Mouse (Mus musculus) cerebellum, postnatal 4 days (tissue): ENCODE measurements around the gene Speer4f2.
"Not testable (repeated sequence)": the region's sequence is repeated elsewhere in the genome, so short reads cannot be mapped to it uniquely, and the experiment has no call there.

ENCODE experiments used
- DNase-seq, 2 experiments: peaks; one replicate each; pipeline ENCODE4 v3.0.0; 2022; ENCODE audit warnings: low spot score in 2 of 2, mixed read lengths in 1 of 2

The Speer4f2 gene

GRCm38 (mm10) chr5:17372880-17373279 lies at the start of gene Speer4f2:
TSS of gene Speer4f2 (plus strand) at chr5:17373180.
- not testable (repeated sequence) for DNase-seq

- DNase-seq: no peak
Observed at GRCm38 (mm10) chr5:17328946-17329566, 43.9 kb upstream of the Speer4f2 start.

DNA sequence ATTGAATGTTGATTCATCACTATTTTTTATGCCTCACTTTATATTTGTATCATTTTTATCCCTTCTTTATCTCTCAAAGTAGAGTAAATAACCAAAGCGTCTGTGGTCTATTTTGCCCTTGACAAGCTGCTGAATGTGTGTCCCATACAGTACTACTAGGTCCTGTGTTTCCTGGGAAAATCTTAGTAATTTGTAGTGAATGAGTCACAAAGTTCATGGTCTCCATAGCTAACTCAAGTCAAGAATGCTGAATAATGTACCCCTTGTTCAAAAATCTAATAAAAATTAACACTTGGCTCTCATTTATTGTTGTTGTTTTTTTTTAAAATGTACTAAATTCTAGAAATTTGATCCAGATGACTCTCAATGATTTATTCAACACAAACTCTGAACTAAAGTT lies 38.1 kb upstream of the Speer4f2 start:
- no peak for DNase-seq

DNA sequence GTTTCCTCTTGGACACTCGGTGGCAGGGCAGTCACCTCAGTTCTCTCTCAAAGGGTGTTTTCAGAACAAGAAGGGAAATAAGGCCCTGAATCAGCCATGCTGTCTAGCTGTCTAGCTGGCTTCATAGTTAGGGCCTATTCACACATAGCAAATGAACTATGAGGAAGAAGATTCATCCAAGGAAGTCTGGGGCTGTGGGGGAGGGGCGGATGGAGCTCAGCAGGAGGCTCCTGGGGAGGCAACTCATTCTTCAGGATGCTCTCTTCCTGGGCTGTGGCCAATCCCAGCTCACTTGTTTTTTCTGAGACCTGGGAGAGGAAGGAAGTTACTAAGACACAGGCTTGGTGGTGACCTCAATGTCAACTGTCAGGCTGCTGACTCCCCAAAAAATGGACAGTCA lies 27.2 kb upstream of the Speer4f2 start:
- DNase-seq: not testable (repeated sequence)

DNA sequence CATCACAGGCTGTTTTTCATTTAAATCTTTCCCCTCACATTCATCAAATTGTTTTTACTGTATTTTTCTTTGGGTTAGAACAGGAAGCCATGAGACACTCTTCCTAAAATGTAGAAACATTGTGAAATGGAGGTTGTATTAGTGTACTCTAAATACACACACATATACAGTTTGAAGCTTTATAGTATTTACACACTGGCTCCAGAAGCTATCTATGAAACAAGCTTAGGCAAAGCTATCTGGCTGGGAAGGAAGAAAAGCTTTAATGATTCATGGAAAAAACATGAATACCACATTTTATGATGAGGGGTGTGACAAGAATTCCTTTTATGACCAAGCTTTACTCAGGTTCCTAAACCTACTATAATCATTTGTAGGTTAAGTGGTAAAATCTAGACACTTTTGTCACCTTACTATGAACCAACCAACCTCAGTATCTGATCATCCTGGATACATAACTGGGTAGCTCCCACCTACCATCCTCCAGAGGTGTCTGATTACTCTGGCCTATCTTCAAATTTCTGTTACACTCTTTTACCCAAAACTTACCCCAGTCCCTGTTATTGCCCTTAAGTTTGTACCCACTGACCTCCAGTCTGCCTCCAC lies 13.5 kb upstream of the Speer4f2 start:
- DNase-seq: no peak

- DNase-seq: no peak
Observed at GRCm38 (mm10) chr5:17389926-17390325, 16.9 kb downstream of the Speer4f2 start.

- no peak for DNase-seq
Observed at GRCm38 (mm10) chr5:17391207-17391606, 18.2 kb downstream of the Speer4f2 start.

DNA sequence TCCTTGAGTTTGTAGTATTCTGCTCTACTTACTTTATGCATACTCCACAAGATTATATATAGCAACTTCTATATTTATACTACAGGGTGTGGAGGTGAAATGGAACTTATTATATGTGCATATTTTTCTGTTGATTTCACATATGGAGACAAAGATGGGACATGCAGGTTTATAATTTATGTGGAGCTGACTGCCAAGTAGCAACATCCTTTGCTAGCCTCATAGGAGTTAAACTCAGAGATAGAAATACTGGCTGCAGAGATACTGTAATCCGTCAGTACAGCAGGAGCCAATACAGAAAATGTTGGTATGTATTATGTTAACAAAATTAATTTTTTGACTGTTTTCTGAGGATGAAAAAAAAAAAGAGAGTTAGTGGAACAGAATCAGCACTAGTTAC lies 27.6 kb downstream of the Speer4f2 start:
- DNase-seq: no peak

DNA sequence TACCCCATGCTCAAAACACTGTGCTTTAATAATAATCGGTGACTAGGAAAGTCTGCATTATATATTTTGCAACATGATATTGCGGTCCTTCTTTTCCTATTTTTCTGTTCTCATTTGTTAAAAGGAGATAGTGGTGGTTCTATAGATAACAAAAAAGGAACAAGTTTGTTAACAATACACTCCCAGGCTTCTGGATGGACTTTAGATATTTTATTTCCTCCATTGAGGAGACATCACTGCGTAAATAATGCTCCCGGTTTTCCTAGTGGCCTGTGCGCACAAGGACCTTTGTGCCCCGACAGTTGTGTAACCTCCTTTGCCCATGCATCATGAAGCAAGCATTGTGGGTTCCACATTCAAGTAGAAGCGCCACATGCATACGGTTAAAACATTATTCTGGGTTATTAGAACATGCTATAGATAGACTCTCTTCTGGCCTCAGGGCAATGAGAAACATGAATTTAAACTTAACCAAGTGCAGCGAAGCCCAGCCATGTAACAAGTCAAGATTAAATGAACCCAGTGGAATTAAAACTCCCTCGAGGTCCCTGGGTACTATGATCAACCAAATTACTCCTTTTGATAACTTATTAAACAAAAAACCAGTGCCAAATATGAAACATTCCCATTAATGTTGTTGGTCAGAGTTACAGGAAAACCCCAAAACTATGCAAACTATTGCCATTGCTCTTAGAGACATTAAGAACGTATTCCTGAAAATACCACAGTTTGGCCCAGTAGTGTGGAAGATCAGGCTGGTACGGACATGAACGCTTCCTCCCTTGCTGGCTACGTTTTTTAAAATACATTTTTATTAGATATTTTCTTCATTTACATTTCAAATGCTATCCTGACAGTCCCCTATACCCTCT lies 28.5 kb downstream of the Speer4f2 start:
- no peak for DNase-seq

- DNase-seq: no peak
Observed at GRCm38 (mm10) chr5:17402330-17403125, 29.5 kb downstream of the Speer4f2 start.

DNA sequence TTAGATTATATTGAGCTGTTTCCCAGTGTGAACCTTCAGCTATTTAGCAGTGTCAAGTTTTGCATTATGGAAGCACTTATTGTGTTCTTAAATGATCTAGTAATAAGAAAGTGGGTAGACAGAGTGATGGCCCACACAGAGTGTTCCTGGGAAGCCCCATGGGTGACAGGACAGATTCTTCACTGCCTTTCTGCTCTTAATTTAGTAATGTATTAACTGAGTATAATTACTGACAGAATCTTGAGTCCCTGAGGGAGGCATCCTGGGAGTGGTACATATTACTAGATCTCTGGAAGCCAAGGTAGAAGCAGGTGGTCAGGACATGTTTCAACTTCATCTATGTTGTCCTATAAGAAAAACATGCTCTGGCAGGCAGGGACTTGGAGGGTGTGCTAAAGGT lies 30.6 kb downstream of the Speer4f2 start:
- DNase-seq: no peak

DNA sequence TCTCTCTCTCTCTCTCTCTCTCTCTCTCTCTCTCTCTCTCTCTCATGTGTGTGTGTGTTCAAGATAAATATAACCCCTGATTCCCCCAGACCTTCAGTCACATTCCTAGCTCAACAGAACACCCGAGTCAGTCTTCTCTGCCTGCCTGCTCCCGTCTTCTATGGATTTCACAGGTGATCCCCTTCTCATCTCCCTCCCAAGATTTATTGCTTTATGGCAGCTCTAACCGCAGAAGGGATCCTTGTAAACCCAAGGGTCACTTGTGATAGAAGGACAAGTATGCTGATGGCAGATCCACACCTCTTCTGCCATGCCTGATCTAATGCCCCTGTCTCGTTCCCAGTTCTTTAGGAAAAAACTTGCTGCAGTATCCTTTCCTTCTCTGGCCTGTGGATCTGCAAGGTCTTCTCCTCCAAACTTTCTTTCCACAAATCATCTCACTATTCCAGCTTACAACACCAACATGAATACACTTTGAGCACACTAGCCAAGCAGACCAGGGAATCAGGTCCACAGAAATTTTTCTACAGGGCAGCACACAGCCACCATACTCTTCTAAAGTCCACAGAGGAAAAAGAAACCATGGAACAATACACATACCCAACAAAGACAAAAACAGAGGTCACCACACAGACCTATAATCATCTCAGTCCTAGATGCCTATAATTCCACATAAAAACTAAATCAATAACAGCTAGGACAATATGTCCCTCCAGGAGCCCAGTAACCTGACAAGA lies 36.1 kb downstream of the Speer4f2 start:
- no peak for DNase-seq

GRCm38 (mm10) chr5:17417201-17417600 lies 44.2 kb downstream of the Speer4f2 start:
- no peak for DNase-seq

- DNase-seq: no peak
Observed at GRCm38 (mm10) chr5:17419215-17419820, 46.3 kb downstream of the Speer4f2 start.

DNA sequence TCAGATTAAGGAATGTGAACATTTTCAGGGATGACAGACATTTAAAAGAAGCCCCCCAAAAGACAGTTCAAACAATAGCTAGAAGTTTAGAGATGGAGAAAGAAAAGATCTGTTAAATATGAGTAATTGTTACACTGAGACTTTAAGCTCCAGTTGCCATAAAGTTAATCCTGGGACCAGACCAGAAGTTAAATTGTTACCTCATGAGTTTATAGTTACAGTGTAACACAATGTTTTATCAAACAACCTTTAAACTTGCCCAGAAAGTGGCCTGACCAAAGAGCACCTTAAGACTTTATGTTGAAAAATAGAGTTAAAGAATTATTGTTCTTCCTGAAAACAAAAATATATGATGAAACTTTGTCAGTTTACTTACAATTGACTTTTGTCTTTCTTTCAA lies 46.9 kb downstream of the Speer4f2 start:
- no peak for DNase-seq

DNA sequence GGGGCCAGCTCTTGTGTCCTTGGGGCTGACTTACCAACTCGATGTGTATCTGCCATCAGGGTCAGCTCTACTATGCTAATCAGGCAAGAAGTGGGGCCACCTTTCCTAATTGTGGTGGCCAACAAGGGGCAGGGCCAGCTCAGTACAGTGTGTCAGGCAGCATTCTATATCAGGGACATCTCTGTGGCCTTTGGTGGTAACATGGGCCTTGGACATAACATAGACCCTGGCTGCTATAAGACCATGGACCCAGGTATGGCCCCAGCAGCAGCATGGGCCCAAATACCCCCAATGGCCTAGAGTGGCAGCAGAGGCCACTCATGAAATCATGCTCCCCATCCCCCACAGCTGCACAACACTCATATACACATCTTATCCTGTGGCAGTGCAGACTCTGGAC lies 49.2 kb downstream of the Speer4f2 start:
- DNase-seq: no peak

- DNase-seq: no peak
Observed at GRCm38 (mm10) chr5:17426930-17427329, 54.0 kb downstream of the Speer4f2 start.
